Mouse (Mus musculus): ENCODE measurements at regions not wholly inside any gene's neighbourhood (a gene's known extent, or its start where the extent isn't known, plus 50 kb on each side); places are given as distances from the start of the nearest gene placed in this dataset.

DNA sequence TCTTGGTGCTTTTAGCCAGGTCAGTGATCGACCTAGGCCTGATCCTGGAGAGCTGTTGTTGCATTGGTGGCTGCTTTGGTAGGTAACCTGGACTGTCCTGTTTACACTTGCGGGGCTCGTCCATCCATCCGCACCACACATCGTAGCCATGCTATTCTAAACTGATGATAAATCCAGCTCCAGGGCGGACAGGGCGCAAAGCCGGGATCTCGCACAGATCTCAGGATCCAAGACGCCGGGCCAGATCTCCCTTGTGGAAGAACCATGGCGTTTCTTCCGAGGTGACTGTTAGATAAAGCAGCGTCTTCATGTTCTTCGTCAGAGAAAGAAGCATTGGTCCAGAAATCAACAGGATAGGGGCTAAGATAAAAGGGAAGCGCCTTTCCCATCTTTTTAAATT is 115.6 kb downstream of the Sec16b start:
- ATAC-seq (ENCODE audit: poor library complexity, severe bottlenecking) = peak; percentile 54

- ATAC-seq (ENCODE audit: poor library complexity, severe bottlenecking) = no peak
These were observed 126.1 kb downstream of the Sec16b start for GRCm38 (mm10) chr1:157632586-157632985.

GRCm38 (mm10) chr1:157633470-157633869 is 126.9 kb downstream of the Sec16b start:
- no peak for ATAC-seq (ENCODE audit: poor library complexity, severe bottlenecking)

DNA sequence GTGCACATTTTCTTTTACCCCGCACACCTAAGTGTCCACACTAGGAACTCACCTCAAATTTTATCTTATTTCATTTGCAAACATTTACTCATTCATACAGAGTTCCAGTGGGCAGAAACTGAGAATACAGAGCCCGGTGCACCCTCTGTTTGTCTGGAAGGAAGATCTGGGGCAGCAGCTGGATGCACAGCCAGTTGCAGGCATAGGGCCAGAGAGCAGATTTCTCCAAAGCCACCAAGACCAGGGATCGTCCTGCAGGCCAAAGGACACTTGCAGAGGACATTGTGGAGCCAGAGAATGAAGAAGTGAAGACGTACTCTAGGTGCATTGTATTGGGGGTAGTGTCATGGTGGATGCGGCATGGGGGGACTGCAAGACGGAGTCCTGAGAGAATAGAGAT is 129.2 kb downstream of the Sec16b start:
- no peak for ATAC-seq (ENCODE audit: poor library complexity, severe bottlenecking)

- ATAC-seq (ENCODE audit: poor library complexity, severe bottlenecking) = no peak
These were observed 137.0 kb downstream of the Sec16b start for GRCm38 (mm10) chr1:157643524-157643923.

DNA sequence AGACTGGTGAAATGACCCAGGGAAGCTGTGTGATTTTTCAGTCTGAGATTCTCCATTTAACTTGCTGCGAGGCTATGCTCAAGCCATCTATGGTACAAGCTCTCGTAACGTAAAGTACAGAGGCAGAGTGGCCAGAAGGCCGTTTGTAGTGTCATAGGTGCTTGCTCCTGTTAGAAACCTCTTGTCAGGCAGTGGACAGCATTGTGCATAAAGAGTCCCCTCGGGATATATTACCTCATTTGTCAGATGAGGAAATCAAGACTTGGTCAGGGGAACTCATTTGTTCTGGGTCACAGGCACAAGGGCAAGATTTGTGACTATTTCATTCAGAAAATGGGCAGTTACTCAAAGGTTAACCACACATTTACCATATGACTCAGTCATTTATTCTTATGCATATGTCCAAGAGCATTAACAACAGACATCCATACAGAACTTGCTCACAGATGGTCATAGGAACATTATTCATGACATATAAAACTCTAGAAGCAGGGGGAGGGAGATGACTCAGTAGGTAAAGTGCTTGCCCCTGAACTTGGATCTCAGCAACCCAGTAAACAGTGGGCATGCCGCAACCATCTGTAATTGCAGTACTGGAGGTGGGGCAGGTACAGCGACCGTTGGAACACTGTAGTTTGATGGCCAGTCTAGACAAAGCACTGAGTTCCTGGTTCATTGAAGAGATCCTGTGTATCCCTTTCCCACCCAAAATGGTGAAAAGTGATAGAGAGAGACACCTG is 139.3 kb downstream of the Sec16b start:
- no peak for ATAC-seq (ENCODE audit: poor library complexity, severe bottlenecking)

- no peak for ATAC-seq (ENCODE audit: poor library complexity, severe bottlenecking)
These were observed 148.9 kb downstream of the Sec16b start for GRCm38 (mm10) chr1:157655446-157655845.

- ATAC-seq (ENCODE audit: poor library complexity, severe bottlenecking) = no peak
These were observed 163.1 kb downstream of the Sec16b start for GRCm38 (mm10) chr1:157669626-157670025.

DNA sequence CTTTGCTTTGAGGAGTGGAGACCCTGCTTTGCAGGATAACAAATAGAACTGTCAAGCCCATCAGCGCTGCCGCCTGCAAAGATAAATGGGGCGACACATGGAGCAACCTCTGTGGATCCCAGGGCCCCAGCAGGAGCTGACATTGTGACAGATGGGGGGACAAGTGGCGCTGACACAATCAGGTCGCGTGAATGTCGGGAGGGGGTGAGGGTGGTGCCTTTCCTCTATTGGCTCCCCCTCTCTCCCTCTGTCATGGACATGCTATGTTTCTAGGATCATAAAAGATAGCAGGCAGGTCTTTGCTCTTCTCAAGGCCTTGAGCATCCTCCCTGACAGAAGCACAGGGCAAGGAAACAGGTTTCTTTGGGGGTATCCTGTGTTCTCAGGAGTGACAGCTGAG is 177.8 kb downstream of the Sec16b start:
- no peak for ATAC-seq (ENCODE audit: poor library complexity, severe bottlenecking)

DNA sequence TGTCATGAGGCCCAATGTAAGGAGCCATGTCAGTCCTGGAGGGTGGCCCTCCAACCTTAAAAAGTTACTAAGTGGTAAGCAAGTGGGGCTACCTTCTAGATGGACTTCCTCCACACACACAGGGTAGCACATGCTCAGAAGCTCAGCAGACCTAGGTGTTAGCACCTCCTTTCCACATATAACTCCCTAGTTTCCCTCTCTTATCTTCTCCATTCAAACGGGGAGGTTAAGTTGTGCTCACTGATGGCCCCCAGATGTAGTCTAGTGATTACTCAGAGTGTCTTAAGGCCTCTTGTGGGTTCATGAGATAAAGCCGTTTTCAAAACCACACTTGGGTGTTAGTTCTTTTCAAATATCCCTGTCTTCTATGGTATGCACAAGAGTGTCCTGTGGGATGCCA is 188.7 kb downstream of the Sec16b start:
- ATAC-seq (ENCODE audit: poor library complexity, severe bottlenecking) = no peak

DNA sequence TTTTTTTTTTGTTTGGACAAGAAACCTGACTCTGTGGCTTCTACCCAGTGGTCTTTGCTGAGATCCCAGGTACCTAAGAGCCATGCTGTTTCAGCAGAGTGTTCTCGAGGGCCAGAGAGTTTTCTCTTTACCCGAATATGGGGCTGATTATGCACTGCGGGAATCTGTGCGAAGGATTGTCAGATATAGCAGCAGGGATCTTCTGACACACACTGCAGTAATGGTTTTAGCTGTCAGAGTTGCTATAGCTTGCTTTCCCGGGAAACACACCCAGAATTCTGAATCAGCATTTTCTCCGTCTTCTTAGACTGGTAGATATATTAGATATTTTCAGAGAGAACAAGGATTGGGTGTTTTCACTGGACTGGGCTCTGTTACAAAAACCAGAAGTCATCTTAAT is 197.1 kb downstream of the Sec16b start:
- ATAC-seq (ENCODE audit: poor library complexity, severe bottlenecking) = no peak

DNA sequence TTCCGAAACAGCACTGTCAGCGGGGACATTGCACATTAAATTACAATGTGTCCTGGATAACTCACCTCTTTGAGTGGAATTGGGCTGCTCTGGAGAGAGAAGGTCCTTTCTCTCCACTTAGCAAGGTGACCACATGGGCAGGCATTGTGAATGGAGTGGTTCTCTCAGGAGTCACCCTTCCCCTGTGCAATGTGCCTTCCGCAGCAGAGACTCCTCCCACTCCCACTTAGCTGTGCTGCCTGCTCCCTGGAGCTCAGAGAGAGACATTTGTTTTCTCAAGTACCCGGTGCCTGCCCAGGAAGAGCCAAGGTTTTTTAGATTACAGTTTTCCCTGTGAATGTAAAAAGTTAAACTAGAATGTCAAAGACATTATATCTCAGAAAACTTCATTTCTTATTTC is 198.8 kb downstream of the Sec16b start:
- ATAC-seq (ENCODE audit: poor library complexity, severe bottlenecking) = no peak

GRCm38 (mm10) chr1:157707256-157707655 is 200.7 kb downstream of the Sec16b start:
- ATAC-seq (ENCODE audit: poor library complexity, severe bottlenecking) = no peak

DNA sequence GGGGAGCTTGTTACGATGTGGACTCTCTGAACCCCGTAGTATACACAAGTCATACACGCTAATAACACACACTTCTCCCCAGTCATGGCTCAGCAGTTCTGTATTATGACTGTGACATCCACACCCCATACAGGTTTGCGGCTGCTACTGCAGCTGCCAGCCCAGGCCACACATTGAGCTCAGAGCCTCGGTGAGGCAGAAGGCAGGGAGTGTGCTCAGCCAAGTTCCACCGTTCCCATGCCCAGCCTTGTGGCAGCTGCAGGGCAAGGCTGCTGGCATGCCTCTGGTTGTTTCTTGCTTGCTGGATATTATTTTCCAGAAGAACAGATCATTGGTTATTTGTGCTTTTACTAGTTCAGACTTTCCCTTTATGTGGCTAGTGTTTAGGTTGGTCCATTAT is 202.6 kb downstream of the Sec16b start:
- no peak for ATAC-seq (ENCODE audit: poor library complexity, severe bottlenecking)

GRCm38 (mm10) chr1:157710870-157711269 is 204.3 kb downstream of the Sec16b start:
- no peak for ATAC-seq (ENCODE audit: poor library complexity, severe bottlenecking)

DNA sequence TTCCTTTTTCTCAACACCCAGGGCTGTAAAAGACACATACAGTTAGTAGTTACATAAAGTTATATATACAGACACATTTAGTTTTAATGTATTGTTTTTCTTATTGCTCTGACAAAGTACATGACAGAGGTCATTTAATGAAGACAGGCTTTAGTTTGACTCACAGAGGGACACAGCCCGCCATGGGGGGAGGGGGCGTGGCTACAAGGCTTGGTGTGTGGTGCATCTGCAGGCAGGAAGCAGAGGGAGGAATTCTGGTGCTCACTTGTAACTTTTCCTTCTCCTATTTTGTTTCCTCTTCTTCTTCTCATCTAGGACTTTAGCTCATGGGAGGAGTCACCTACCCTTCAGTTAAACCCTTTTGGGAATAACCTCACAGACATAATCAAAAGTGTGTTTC is 206.0 kb downstream of the Sec16b start:
- ATAC-seq (ENCODE audit: poor library complexity, severe bottlenecking) = no peak

DNA sequence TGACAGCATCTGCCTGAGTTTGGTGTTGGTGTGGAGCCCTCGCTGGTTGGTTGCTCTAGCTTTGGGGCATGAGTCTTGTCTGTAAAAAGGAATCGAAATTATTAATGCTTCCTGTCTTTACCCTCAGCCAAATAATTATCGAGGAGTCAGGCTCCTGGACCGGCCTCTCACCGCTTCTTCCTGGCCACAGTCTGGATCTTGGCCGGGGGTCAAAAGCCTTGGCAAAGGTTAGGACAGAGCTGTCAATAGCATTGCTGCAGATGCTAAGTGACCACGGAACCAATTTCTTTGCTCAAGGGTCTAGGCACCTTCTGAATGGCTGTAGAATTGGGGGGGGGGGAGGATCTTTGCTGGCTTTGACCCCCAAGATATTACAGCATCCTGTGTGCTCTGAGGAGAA is 207.3 kb downstream of the Sec16b start:
- ATAC-seq (ENCODE audit: poor library complexity, severe bottlenecking) = no peak

DNA sequence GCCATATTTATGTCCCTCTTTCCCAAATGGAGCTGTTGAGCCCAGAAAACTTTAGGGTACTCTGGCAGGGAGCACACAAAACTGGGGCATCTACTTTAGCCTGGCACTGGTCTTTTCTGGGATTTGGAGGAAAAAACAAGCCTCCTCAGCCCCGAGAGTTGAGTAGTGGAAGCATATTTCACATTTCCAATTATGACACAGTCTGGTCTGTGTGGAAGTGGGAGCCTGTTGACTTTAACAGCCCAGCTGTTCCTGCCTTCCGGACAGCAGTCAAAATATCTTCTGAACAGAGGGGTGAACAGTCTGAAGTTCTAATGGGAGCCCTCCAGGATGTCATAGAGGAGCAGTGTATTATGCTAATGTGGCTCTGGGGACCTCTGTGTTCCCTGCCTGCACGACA is 209.1 kb downstream of the Sec16b start:
- no peak for ATAC-seq (ENCODE audit: poor library complexity, severe bottlenecking)

DNA sequence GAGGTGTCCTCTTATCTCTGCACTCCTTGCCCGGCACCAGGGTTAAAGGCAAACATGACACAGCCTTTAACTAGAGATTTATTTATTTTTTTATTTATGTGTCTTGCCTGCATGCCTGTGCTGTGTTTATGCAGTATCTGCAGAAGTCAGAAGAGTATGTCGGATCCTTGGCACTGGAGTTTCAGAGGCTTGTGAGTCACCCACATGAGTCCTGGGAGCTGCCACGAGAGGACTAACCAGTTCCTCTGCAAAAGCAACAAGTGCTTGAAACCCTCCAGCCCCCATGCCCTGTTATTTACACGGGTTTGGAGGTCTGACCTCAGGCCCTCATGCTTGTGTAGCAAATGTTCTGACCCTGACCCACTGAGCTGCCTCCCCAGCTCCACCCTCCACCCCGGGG is 210.6 kb downstream of the Sec16b start:
- ATAC-seq (ENCODE audit: poor library complexity, severe bottlenecking) = no peak

DNA sequence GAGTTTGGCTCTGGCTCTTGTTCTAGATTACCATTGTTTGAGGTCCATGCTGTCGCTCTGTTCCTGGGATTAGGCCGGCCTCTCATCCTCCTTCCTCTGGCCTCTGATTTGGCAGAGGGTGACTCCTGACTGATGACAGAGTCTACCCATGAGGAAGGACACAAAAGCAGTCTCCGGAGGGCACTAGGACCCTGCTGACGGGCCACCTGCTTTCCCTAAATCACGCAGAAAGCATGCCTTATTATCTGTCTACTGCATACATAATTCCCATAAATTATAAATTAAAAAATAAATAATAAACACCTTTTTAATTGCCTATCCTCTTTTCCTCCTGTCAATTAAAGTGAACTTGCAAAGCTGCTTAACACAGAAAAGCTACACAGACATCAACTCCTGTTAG is 215.4 kb downstream of the Sec16b start:
- ATAC-seq (ENCODE audit: poor library complexity, severe bottlenecking) = no peak

- ATAC-seq (ENCODE audit: poor library complexity, severe bottlenecking) = no peak
These were observed 224.6 kb downstream of the Sec16b start for GRCm38 (mm10) chr1:157731124-157731523.

GRCm38 (mm10) chr1:157740725-157741665 is 234.5 kb downstream of the Sec16b start:
- ATAC-seq (ENCODE audit: poor library complexity, severe bottlenecking) = no peak
